In the genomic region with DNA sequence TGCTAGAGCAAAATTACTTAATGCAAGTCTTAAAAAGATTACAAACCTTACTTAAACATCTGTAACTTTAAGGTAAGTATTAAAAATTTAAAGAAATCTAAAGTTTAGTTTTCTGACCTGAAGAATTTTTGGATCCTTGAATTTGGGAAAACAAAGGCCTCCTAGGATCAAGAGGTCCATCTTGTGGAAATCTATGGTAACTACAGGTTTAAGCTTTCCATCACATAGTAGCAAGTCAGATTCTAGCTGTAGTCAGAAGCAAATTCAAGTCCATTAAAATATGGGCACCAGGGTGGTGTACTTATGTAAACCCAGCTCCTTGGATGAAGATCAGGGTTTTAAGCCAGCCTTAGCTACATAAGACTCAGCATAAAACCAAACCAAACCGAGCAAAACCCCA, we compare ENCODE assay signal across 12 mouse cellular contexts.
DNase-seq lines count a peak whose midpoint lies in the region; ATAC-seq and TF ChIP-seq lines count a peak whose summit lies in the region.
"Had no signal": no experiment of that assay in that cellular context is flagged by ENCODE, and none has a peak within 500 bp of the region (broad histone marks: within the 10 kb centered on the region; RNA-seq: fewer than 3 reads in every experiment).

No protein-coding gene starts in this region.

- H3K27ac ChIP-seq in heart, postnatal 0 days (ENCODE audit: low read depth), result no peak overlapping the region
- no peak overlapping the region for H3K27ac ChIP-seq in lung, postnatal 0 days (ENCODE audit: low read length)
- H3K27ac ChIP-seq: intestine, embryonic 15.5 days had no signal

- H3K4me1 ChIP-seq in heart, postnatal 0 days (ENCODE audit: control insufficient read depth, insufficient read depth), result no peaks in the 10 kb centered on the region
- H3K4me1 ChIP-seq in lung, postnatal 0 days (ENCODE audit: insufficient read depth, low read depth, low read length), result no peaks in the 10 kb centered on the region
- H3K4me1 ChIP-seq: intestine, embryonic 15.5 days had no signal

- no peak for ATAC-seq in heart, postnatal 0 days (ENCODE audit: insufficient read depth, low read depth)
- ATAC-seq in lung, postnatal 0 days, result no peak
- no peak for ATAC-seq in Patski
- ATAC-seq: intestine, embryonic 15.5 days had no signal

- POLR2A ChIA-PET in Patski (lab: Charles Lee), result no interaction called here

- H3K9ac ChIP-seq in heart, postnatal 0 days (replicated peaks; ENCODE audit: low read depth, low read length), result no peak overlapping the region
- no peak overlapping the region for H3K9ac ChIP-seq in lung, postnatal 0 days (replicated peaks; ENCODE audit: low read depth)
- H3K9ac ChIP-seq: intestine, embryonic 15.5 days had no signal

- CTCF ChIA-PET in Patski (lab: Charles Lee), result interaction anchor here (1.5 kb wide), 1 partner anchor 200 kb away, joined by 3 read pairs; no protein-coding TSS in a partner anchor

- no peak overlapping the region for H3K4me3 ChIP-seq in heart, postnatal 0 days (ENCODE audit: low read depth, low read length)
- H3K4me3 ChIP-seq in lung, postnatal 0 days (ENCODE audit: low read depth, low read length), result no peak overlapping the region
- H3K4me3 ChIP-seq: intestine, embryonic 15.5 days had no signal

- in situ Hi-C loops in Patski (cut with MboI; ENCODE audit: low pct_unique_long_range_greater_than_20kb), result no loop called here

- TF ChIP-seq EP300 in heart, postnatal 0 days (IDR thresholded peaks at IDR 0.05; ENCODE audit: low read depth), result no peak
- TF ChIP-seq EP300 in lung, postnatal 0 days (IDR thresholded peaks at IDR 0.05), result no peak

- no peak overlapping the region for H3K4me2 ChIP-seq in heart, postnatal 0 days (ENCODE audit: low read depth, low read length)
- H3K4me2 ChIP-seq in lung, postnatal 0 days (replicated peaks; ENCODE audit: low read depth, low read length), result no peak overlapping the region
- H3K4me2 ChIP-seq: intestine, embryonic 15.5 days had no signal

- DNase-seq in heart, postnatal 0 days (ENCODE audit: low spot score), result peak; percentile 12
- no peak for DNase-seq in heart, adult 11 months
- DNase-seq in lung, postnatal 0 days (ENCODE audit: low spot score), result peak; percentile 5
- no peak for DNase-seq in lung, postnatal 36 days
- DNase-seq in Patski (ENCODE audit: low read depth, low spot score), result no peak
- DNase-seq in thymus, postnatal 25 days, result no peak
- DNase-seq in spleen, postnatal 10 days (ENCODE audit: low spot score in 2 of 2), result no peak
- DNase-seq: adrenal gland, postnatal 36 days; layer of hippocampus, adult 9-11 months; spleen, adult 18-20 months; thymus, adult 2 months had no signal

- H3K27me3 ChIP-seq in heart, postnatal 0 days (ENCODE audit: control insufficient read depth, insufficient read depth, low read length), result no peaks in the 10 kb centered on the region
- H3K27me3 ChIP-seq in lung, postnatal 0 days (replicated peaks; ENCODE audit: insufficient read depth, low read length), result no peaks in the 10 kb centered on the region
- peaks cover 15% of the 10 kb centered on the region for H3K27me3 ChIP-seq in Patski
- H3K27me3 ChIP-seq: intestine, embryonic 15.5 days had no signal

- TF ChIP-seq CTCF in heart, postnatal 0 days (IDR thresholded peaks at IDR 0.05; ENCODE audit: low read depth), result peak; percentile 53
- peak; percentile 53 for TF ChIP-seq CTCF in lung, postnatal 0 days (IDR thresholded peaks at IDR 0.05)
- TF ChIP-seq CTCF in Patski (IDR thresholded peaks at IDR 0.05), result peak; percentile 25

- WGBS in heart, postnatal 0 days, result 31% methylated on average over 1 of the region's 1 CpGs
- WGBS in lung, postnatal 0 days, result 29% methylated on average over 1 of the region's 1 CpGs

- no peaks in the 10 kb centered on the region for H3K9me3 ChIP-seq in heart, postnatal 0 days (replicated peaks; ENCODE audit: control insufficient read depth, low read length)
- no peaks in the 10 kb centered on the region for H3K9me3 ChIP-seq in lung, postnatal 0 days (ENCODE audit: low read length)
- H3K9me3 ChIP-seq: intestine, embryonic 15.5 days had no signal

- no peaks in the 10 kb centered on the region for H3K36me3 ChIP-seq in heart, postnatal 0 days (replicated peaks; ENCODE audit: control insufficient read depth, insufficient read depth, low read length)
- no peaks in the 10 kb centered on the region for H3K36me3 ChIP-seq in lung, postnatal 0 days (ENCODE audit: insufficient read depth, low read length)
- H3K36me3 ChIP-seq: intestine, embryonic 15.5 days had no signal

Comparison
In these comparisons a context has a peak if more than half of its experiments do, and no peak if none do; other contexts are left out.
1. DNase-seq: peak in heart, postnatal 0 days (single experiment) and lung, postnatal 0 days (single experiment); none in heart, adult 11 months (single experiment), lung, postnatal 36 days (single experiment), Patski (single experiment), thymus, postnatal 25 days (single experiment) and spleen, postnatal 10 days (0 of 2).
2. Peak in every context shown above with its lines, with median percentiles within 50 percentile points of each other: CTCF ChIP-seq.